Comparison of ENCODE assay signal across 8 mouse cellular contexts in genomic region chr7:127272566-127272965, GRCm38 (mm10). TPM values are rescaled to one million over a fixed set of nuclear protein-coding genes. Genes with fewer than 3 reads are reported as not detected.
DNase-seq lines count a peak whose midpoint lies in the region; ATAC-seq and TF ChIP-seq lines count a peak whose summit lies in the region.

No protein-coding gene starts in this region.

- peak overlapping the region; percentile 26; the same call in 1 of the 2 replicates for H3K9ac ChIP-seq in embryonic facial prominence, embryonic 14.5 days (ENCODE audit: low read depth, low read length)
- H3K9ac ChIP-seq in intestine, embryonic 14.5 days (ENCODE audit: low read length), result no peak overlapping the region

- peaks cover 5% of the 10 kb centered on the region; the same call in 1 of the 2 replicates for H3K9me3 ChIP-seq in embryonic facial prominence, embryonic 14.5 days (ENCODE audit: control insufficient read depth, low read length)
- H3K9me3 ChIP-seq in intestine, embryonic 14.5 days (ENCODE audit: control insufficient read depth, low read length), result 0 out of 2 replicates have a peak, but pooled peaks cover 10% of the 10 kb centered on the region

- peaks cover 4% of the 10 kb centered on the region for H3K79me2 ChIP-seq in myocyte (ENCODE audit: control insufficient read depth, insufficient read depth)

- no peak for DNase-seq in layer of hippocampus, adult 2 months (ENCODE audit: low spot score in 2 of 2)
- DNase-seq in layer of hippocampus, adult 8-10 months (ENCODE audit: low spot score in 2 of 2), result no peak
- DNase-seq in embryonic facial prominence, embryonic 14.5 days (ENCODE audit: low spot score), result no peak
- DNase-seq in intestine, embryonic 14.5 days (ENCODE audit: low spot score), result no peak
- DNase-seq in natural killer cell, adult 2 months (ENCODE audit: low spot score in 2 of 2), result no peak

- H3K4me3 ChIP-seq in layer of hippocampus, adult 2 months, result peak overlapping the region; percentile 99; the same call in 1 of the 2 replicates
- peak overlapping the region; percentile 92; the same call in 1 of the 2 replicates for H3K4me3 ChIP-seq in embryonic facial prominence, embryonic 14.5 days (ENCODE audit: low read depth, low read length)
- H3K4me3 ChIP-seq in intestine, embryonic 14.5 days (ENCODE audit: low read depth, low read length), result 0 out of 2 replicates have a peak overlapping the region, but pooled peaks have one; percentile 90
- peak overlapping the region; percentile 46 for H3K4me3 ChIP-seq in myocyte

- H3K36me3 ChIP-seq in embryonic facial prominence, embryonic 14.5 days (ENCODE audit: control insufficient read depth, insufficient read depth, low read length), result peaks cover 35% of the 10 kb centered on the region
- H3K36me3 ChIP-seq in intestine, embryonic 14.5 days (ENCODE audit: control insufficient read depth, insufficient read depth, low read length), result peaks cover 22% of the 10 kb centered on the region
- H3K36me3 ChIP-seq in myocyte (ENCODE audit: control insufficient read depth, insufficient read depth), result no peaks in the 10 kb centered on the region

- no peak for TF ChIP-seq POLR2A in myocyte (IDR thresholded peaks at IDR 0.05; ENCODE audit: insufficient read length, low read depth)

- H3K4me2 ChIP-seq in embryonic facial prominence, embryonic 14.5 days (ENCODE audit: low read depth, low read length), result peak overlapping the region; percentile 71
- peak overlapping the region; percentile 83 for H3K4me2 ChIP-seq in intestine, embryonic 14.5 days (ENCODE audit: low read length)
- H3K4me2 ChIP-seq in myocyte (ENCODE audit: low read depth), result peak overlapping the region; percentile 71

- ATAC-seq in embryonic facial prominence, embryonic 14.5 days (ENCODE audit: low read depth), result no peak
- ATAC-seq in intestine, embryonic 14.5 days (replicated peaks; ENCODE audit: low FRiP score, low TSS enrichment, low read depth), result no peak
- no peak for ATAC-seq in inflammation-experienced regulatory T-cells, adult 6 months
- no peak for ATAC-seq in erythroid progenitor cell, adult 5-6 weeks (replicated peaks; ENCODE audit: low FRiP score, poor library complexity, severe bottlenecking)

- WGBS in embryonic facial prominence, embryonic 14.5 days, result 96% methylated on average over 15 of the region's 15 CpGs
- WGBS in intestine, embryonic 14.5 days, result 97% methylated on average over 15 of the region's 15 CpGs

- H3K27me3 ChIP-seq in embryonic facial prominence, embryonic 14.5 days (replicated peaks; ENCODE audit: control insufficient read depth, insufficient read depth, low read length), result no peaks in the 10 kb centered on the region
- H3K27me3 ChIP-seq in intestine, embryonic 14.5 days (replicated peaks; ENCODE audit: control insufficient read depth, insufficient read depth, low read length), result no peaks in the 10 kb centered on the region
- no peaks in the 10 kb centered on the region for H3K27me3 ChIP-seq in myocyte (ENCODE audit: control insufficient read depth, insufficient read depth, insufficient read length)

- TF ChIP-seq CTCF in layer of hippocampus, adult 2 months (conservative IDR thresholded peaks at IDR 0.05), result no peak

- no peak overlapping the region for H3K27ac ChIP-seq in layer of hippocampus, adult 2 months
- no peak overlapping the region for H3K27ac ChIP-seq in embryonic facial prominence, embryonic 14.5 days (replicated peaks; ENCODE audit: low read depth, low read length)
- H3K27ac ChIP-seq in intestine, embryonic 14.5 days (ENCODE audit: low read depth), result no peak overlapping the region

- H3ac ChIP-seq in myocyte (ENCODE audit: control insufficient read depth, insufficient read length), result no peak overlapping the region

- peaks cover 6% of the 10 kb centered on the region; the same call in 1 of the 2 replicates for H3K4me1 ChIP-seq in embryonic facial prominence, embryonic 14.5 days (ENCODE audit: control insufficient read depth, insufficient read depth, low read length)
- peaks cover 14% of the 10 kb centered on the region for H3K4me1 ChIP-seq in intestine, embryonic 14.5 days (replicated peaks; ENCODE audit: control insufficient read depth, insufficient read depth, low read length)

TF ChIP-seq in myocyte, 11 proteins besides CTCF, POLR2A, EP300 and RAD21:
- no peak for TF ChIP-seq TCF3 (IDR thresholded peaks at IDR 0.05; ENCODE audit: insufficient read length, low read depth)
TF ChIP-seq in myocyte: peak in this region for 0.

RNA-seq across cellular contexts. Expression of gene Sephs2, which starts 1.3 kb away (rescaled TPM):
- 10 to 100 TPM; 40.0 to 46.7 TPM for total RNA-seq in layer of hippocampus, adult 2 months (2021)
- 10 to 100 TPM; 36.9 to 43.1 (median 40.0) TPM for total RNA-seq in layer of hippocampus, adult 8-10 months (2022)
- polyA plus RNA-seq in embryonic facial prominence, embryonic 14.5 days (2014; fragmentation: Nextera tagmentation; extraction: Ambion mirVana), result 59.6 and 62.2 TPM in 2 replicates
- polyA plus RNA-seq in intestine, embryonic 14.5 days (2014; fragmentation: Nextera tagmentation; extraction: Ambion mirVana), result 153 and 183 TPM in 2 replicates
- polyA plus RNA-seq in myocyte (2012; fragmentation: generic; extraction: Trizol), result 17.2 TPM
- 10 to 100 TPM; 19.4 to 45.4 (median 28.6) TPM for polyA plus RNA-seq in inflammation-experienced regulatory T-cells, adult 6 months (2017; shearing (Covaris generic))
- 16.8 and 18.0 TPM in 2 replicates for total RNA-seq in erythroid progenitor cell, adult 5-6 weeks (2015; ENCODE audit: low replicate concordance)
- total RNA-seq in erythroid progenitor cell, adult 5-6 weeks (2017; ENCODE audit: low replicate concordance), result 25.8 and 29.0 TPM in 2 replicates

RNA-seq across cellular contexts. Expression of gene Dctpp1, which starts 12.1 kb away (rescaled TPM):
- 10 to 100 TPM; 18.3 to 23.8 TPM for total RNA-seq in layer of hippocampus, adult 2 months (2021)
- total RNA-seq in layer of hippocampus, adult 8-10 months (2022), result 10 to 100 TPM; 16.8 to 21.7 (median 19.5) TPM
- polyA plus RNA-seq in embryonic facial prominence, embryonic 14.5 days (2014; fragmentation: Nextera tagmentation; extraction: Ambion mirVana), result 154 and 157 TPM in 2 replicates
- 280 and 305 TPM in 2 replicates for polyA plus RNA-seq in intestine, embryonic 14.5 days (2014; fragmentation: Nextera tagmentation; extraction: Ambion mirVana)
- 76.9 TPM for polyA plus RNA-seq in myocyte (2012; fragmentation: generic; extraction: Trizol)
- 10 to 100 TPM; 37.2 to 88.3 (median 51.2) TPM for polyA plus RNA-seq in inflammation-experienced regulatory T-cells, adult 6 months (2017; shearing (Covaris generic))
- total RNA-seq in erythroid progenitor cell, adult 5-6 weeks (2015; ENCODE audit: low replicate concordance), result 12.2 and 21.6 TPM in 2 replicates
- 6.2 and 11.1 TPM in 2 replicates for total RNA-seq in erythroid progenitor cell, adult 5-6 weeks (2017; ENCODE audit: low replicate concordance)

RNA-seq across cellular contexts. Expression of gene Itgal, which starts 23.5 kb away (rescaled TPM):
- total RNA-seq in layer of hippocampus, adult 2 months (2021), result under 1 TPM; 0.20 to 0.36 TPM
- under 1 TPM; 0.36 to 0.73 (median 0.53) TPM for total RNA-seq in layer of hippocampus, adult 8-10 months (2022)
- polyA plus RNA-seq in embryonic facial prominence, embryonic 14.5 days (2014; fragmentation: Nextera tagmentation; extraction: Ambion mirVana), result 1.2 and 1.7 TPM in 2 replicates
- polyA plus RNA-seq in intestine, embryonic 14.5 days (2014; fragmentation: Nextera tagmentation; extraction: Ambion mirVana), result 1.6 and 2.1 TPM in 2 replicates
- 0.16 TPM for polyA plus RNA-seq in myocyte (2012; fragmentation: generic; extraction: Trizol)
- polyA plus RNA-seq in inflammation-experienced regulatory T-cells, adult 6 months (2017; shearing (Covaris generic)), result 100 to 1,000 TPM; 201 to 247 (median 214) TPM
- total RNA-seq in erythroid progenitor cell, adult 5-6 weeks (2015; ENCODE audit: low replicate concordance), result 14.3 and 18.7 TPM in 2 replicates
- 2.1 and 3.9 TPM in 2 replicates for total RNA-seq in erythroid progenitor cell, adult 5-6 weeks (2017; ENCODE audit: low replicate concordance)

RNA-seq across cellular contexts. Expression of gene Zfp771, which starts 28.5 kb away (rescaled TPM):
- total RNA-seq in layer of hippocampus, adult 2 months (2021), result 10 to 100 TPM; 68.3 to 69.2 TPM
- 10 to 100 TPM; 51.6 to 62.9 (median 58.3) TPM for total RNA-seq in layer of hippocampus, adult 8-10 months (2022)
- 53.4 and 54.0 TPM in 2 replicates for polyA plus RNA-seq in embryonic facial prominence, embryonic 14.5 days (2014; fragmentation: Nextera tagmentation; extraction: Ambion mirVana)
- polyA plus RNA-seq in intestine, embryonic 14.5 days (2014; fragmentation: Nextera tagmentation; extraction: Ambion mirVana), result 47.6 and 52.2 TPM in 2 replicates
- 34.9 TPM for polyA plus RNA-seq in myocyte (2012; fragmentation: generic; extraction: Trizol)
- 1 to 10 TPM in 1 of 3 experiments, under 1 TPM in 1, not detected in 1; 0.46 to 1.5 TPM for polyA plus RNA-seq in inflammation-experienced regulatory T-cells, adult 6 months (2017; shearing (Covaris generic))
- total RNA-seq in erythroid progenitor cell, adult 5-6 weeks (2015; ENCODE audit: low replicate concordance), result 4.0 TPM in 1 of 2 replicates, not detected in the other
- 0.26 TPM in 1 of 2 replicates, not detected in the other for total RNA-seq in erythroid progenitor cell, adult 5-6 weeks (2017; ENCODE audit: low replicate concordance)

RNA-seq across cellular contexts. Expression of gene Sept1, which starts 39.6 kb away (rescaled TPM):
- 1 to 10 TPM; 5.0 to 6.3 TPM for total RNA-seq in layer of hippocampus, adult 2 months (2021)
- total RNA-seq in layer of hippocampus, adult 8-10 months (2022), result 1 to 10 TPM; 2.4 to 7.9 (median 7.0) TPM
- 12.5 and 15.9 TPM in 2 replicates for polyA plus RNA-seq in embryonic facial prominence, embryonic 14.5 days (2014; fragmentation: Nextera tagmentation; extraction: Ambion mirVana)
- 12.9 and 14.4 TPM in 2 replicates for polyA plus RNA-seq in intestine, embryonic 14.5 days (2014; fragmentation: Nextera tagmentation; extraction: Ambion mirVana)
- 2.2 TPM for polyA plus RNA-seq in myocyte (2012; fragmentation: generic; extraction: Trizol)
- 100 to 1,000 TPM; 783 to 927 (median 807) TPM for polyA plus RNA-seq in inflammation-experienced regulatory T-cells, adult 6 months (2017; shearing (Covaris generic))
- total RNA-seq in erythroid progenitor cell, adult 5-6 weeks (2015; ENCODE audit: low replicate concordance), result 36.0 and 65.2 TPM in 2 replicates
- total RNA-seq in erythroid progenitor cell, adult 5-6 weeks (2017; ENCODE audit: low replicate concordance), result 24.0 and 44.4 TPM in 2 replicates

Comparison
In these comparisons a context has a peak if more than half of its experiments do, and no peak if none do; other contexts are left out.
1. H3K4me3 ChIP-seq: peak in every context shown above with its lines; median percentile 99 in layer of hippocampus, adult 2 months; 92 in embryonic facial prominence, embryonic 14.5 days; 90 in intestine, embryonic 14.5 days; 46 in myocyte.
2. RNA of gene Itgal, which starts 23.5 kb away (polyA plus RNA-seq): 201 to 247 TPM in inflammation-experienced regulatory T-cells, adult 6 months; 1.6 to 2.1 TPM in intestine, embryonic 14.5 days, 1.2 to 1.7 TPM in embryonic facial prominence, embryonic 14.5 days and 0.16 TPM in myocyte (single experiment); every median in the first group is over 10 times any median in the second.
3. Peak in every context shown above with its lines, with median percentiles within 50 percentile points of each other: H3K4me2 ChIP-seq.